Mouse (Mus musculus) hindbrain, postnatal 0 days (tissue): ENCODE data around the gene Cux1. TPM values are rescaled to one million over a fixed set of nuclear protein-coding genes. Genes with fewer than 3 reads are reported as not detected.
A peak's percentile ranks its signal among the peaks of the same experiment; 100 is the strongest.

Source experiments
- ATAC-seq: fragments of 200-750 bp; cut with Nextera tagmentation; 2 replicates; pipeline ENCODE4 v1.8.0; 2017; ENCODE audit warnings: mild to moderate bottlenecking, moderate TSS enrichment, moderate library complexity
- DNase-seq: peaks from one replicate; pipeline ENCODE4 v3.0.0-alpha.2; 2015; ENCODE audit warnings: low spot score
- H3K27ac ChIP-seq: fragments of 300-500 bp; sonication (generic); 2 replicates; pipeline ENCODE4 v1.5.1; 2014; ENCODE audit warnings: mild to moderate bottlenecking
- H3K27me3 ChIP-seq: fragments of 300-500 bp; sonication (generic); 2 replicates; pipeline ENCODE4 v1.6.1; 2014; ENCODE audit warnings: low read length, mixed read lengths; ENCODE audit not compliant: insufficient read depth
- H3K36me3 ChIP-seq: fragments of 300-500 bp; sonication (generic); 2 replicates; pipeline ENCODE4 v1.6.1; 2014; ENCODE audit warnings: low read length, mixed read lengths; ENCODE audit not compliant: insufficient read depth
- H3K4me1 ChIP-seq: fragments of 300-500 bp; sonication (generic); 2 replicates; pipeline ENCODE4 v1.6.1; 2014; ENCODE audit warnings: antibody characterized with exemption, low read length, mixed read lengths; ENCODE audit not compliant: insufficient read depth
- H3K4me2 ChIP-seq: fragments of 300-500 bp; sonication (generic); 2 replicates; pipeline ENCODE4 v1.6.1; 2014; ENCODE audit warnings: low read depth, mild to moderate bottlenecking, low read length, moderate library complexity, mixed read lengths
- H3K4me3 ChIP-seq: fragments of 300-500 bp; sonication (generic); 2 replicates; pipeline ENCODE4 v1.5.1; 2014; ENCODE audit warnings: low read length
- H3K9ac ChIP-seq: fragments of 300-500 bp; sonication (generic); replicated peaks from 2 replicates; pipeline ENCODE4 v1.6.1; 2014; ENCODE audit warnings: mild to moderate bottlenecking, low read length, moderate library complexity, mixed read lengths
- H3K9me3 ChIP-seq: fragments of 300-500 bp; sonication (generic); 2 replicates; pipeline ENCODE4 v1.6.1; 2016; ENCODE audit warnings: low read length, mixed read lengths
- CTCF ChIP-seq: IDR thresholded peaks from 2 replicates; pipeline ENCODE4 v1.5.1; 2016; ENCODE audit warnings: antibody characterized with exemption, control low read depth, low read depth
- WGBS: fragments of 180-500 bp; shearing (Covaris S2); extraction: QIAGEN DNeasy Blood & Tissue Kit; methylation state at CpG from one replicate; pipeline ENCODE4 v1.1.7; 2014; 5-methylcytosine and 5-hydroxymethylcytosine counted together
- polyA plus RNA-seq: library from polyadenylated mRNA; unstranded; fragments of >200 nt; fragmentation: Nextera tagmentation; extraction: Ambion mirVana; gene quantifications from 2 replicates; pipeline ENCODE4 v1.2.1, GENCODE M21; 2015
- total RNA-seq: library from RNA; depleted of rRNA; stranded (reverse); fragments of >200 nt; gene quantifications from 2 replicates; pipeline ENCODE4 v1.2.3, GENCODE M21; 2014

Gene Cux1
- total and polyA plus RNA-seq, 2 experiments from 2014 or later = 86.3 to 137 TPM

GRCm38 (mm10) chr5:136334780-136335179, 232.5 kb downstream of the Cux1 start:
- H3K9me3 ChIP-seq = no peaks in the 10 kb centered on the region

GRCm38 (mm10) chr5:136334051-136334450, 233.2 kb downstream of the Cux1 start:
- Histone ChIP-seq H3K4me1 (no peaks in the 10 kb centered on the region), H3K27ac (no peak overlapping the region), H3K9me3 (no peaks in the 10 kb centered on the region), H3K4me3 (no peak overlapping the region), H3K4me2 (no peak overlapping the region), H3K36me3 (peaks cover 15% of the 10 kb centered on the region; the same call in 1 of the 2 replicates), H3K9ac (no peak overlapping the region), H3K27me3 (no peaks in the 10 kb centered on the region)
- DNase-seq (no peak), ATAC-seq (no peak)
- WGBS = 96% methylated on average over 1 of the region's 1 CpGs
- TF ChIP-seq CTCF = no peak

More at GRCm38 (mm10) chr5:136334780-136335179, 232.5 kb downstream of the Cux1 start:
- ATAC-seq (no peak), DNase-seq (no peak)
- peaks cover 17% of the 10 kb centered on the region; the same call in 1 of the 2 replicates for H3K36me3 ChIP-seq
- H3K9ac ChIP-seq = no peak overlapping the region
- H3K4me2 ChIP-seq = no peak overlapping the region
- no peak overlapping the region for H3K4me3 ChIP-seq
- no peak overlapping the region for H3K27ac ChIP-seq
- WGBS = 88% methylated on average over 4 of the region's 4 CpGs
- TF ChIP-seq CTCF = no peak
- no peaks in the 10 kb centered on the region for H3K27me3 ChIP-seq
- no peaks in the 10 kb centered on the region for H3K4me1 ChIP-seq

DNA sequence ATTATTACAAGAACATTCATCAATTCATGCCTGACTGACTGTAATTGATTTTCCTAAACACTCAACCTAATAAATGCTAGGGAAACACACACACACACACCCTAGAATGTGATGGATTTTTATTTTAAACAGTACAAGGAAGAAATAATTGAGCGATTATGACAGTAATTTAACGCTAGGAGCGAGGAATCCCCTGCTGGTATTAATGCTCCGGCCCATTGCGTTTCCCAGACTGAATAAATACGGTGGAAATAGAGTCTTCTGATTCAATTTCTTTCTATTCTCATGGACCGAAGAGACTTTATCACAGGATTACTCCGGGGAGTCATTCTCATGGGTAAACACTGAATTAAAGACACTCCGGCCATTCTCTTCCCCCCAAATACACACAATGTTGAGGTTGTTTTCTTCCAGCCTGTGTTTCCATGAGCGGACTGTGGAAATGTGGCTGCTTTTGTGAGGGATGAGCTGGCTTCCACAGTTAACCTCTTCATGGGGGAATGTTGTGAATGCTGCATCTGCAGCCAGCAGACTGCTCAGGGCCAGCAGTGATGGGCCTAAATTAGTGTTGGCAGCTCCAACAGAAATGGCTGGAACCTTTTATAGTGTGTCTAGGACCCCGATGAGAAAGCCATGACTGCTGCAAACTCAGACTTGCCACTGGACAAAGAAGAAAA, 234.4 kb downstream of the Cux1 start:
- no peaks in the 10 kb centered on the region for H3K9me3 ChIP-seq
- DNase-seq (peak; percentile 45), ATAC-seq (0 out of 2 replicates have a peak, but pooled peaks have one; percentile 32)
- H3K9ac ChIP-seq = no peak overlapping the region
- no peaks in the 10 kb centered on the region for H3K27me3 ChIP-seq
- 0 out of 2 replicates have a peak, but pooled peaks have one; percentile 8 for TF ChIP-seq CTCF
- 42% methylated on average over 11 of the region's 11 CpGs for WGBS
- H3K4me2 ChIP-seq = no peak overlapping the region
- peak overlapping the region; percentile 45 for H3K27ac ChIP-seq
- H3K36me3 ChIP-seq = peaks cover 6% of the 10 kb centered on the region; the same call in 1 of the 2 replicates
- H3K4me3 ChIP-seq = no peak overlapping the region
- no peaks in the 10 kb centered on the region for H3K4me1 ChIP-seq

- WGBS = 88% methylated on average over 2 of the region's 2 CpGs
- peaks cover 23% of the 10 kb centered on the region for H3K36me3 ChIP-seq
- H3K9ac ChIP-seq = no peak overlapping the region
- no peaks in the 10 kb centered on the region for H3K27me3 ChIP-seq
- no peak for ATAC-seq
- no peak overlapping the region for H3K4me2 ChIP-seq
- H3K4me3 ChIP-seq = no peak overlapping the region
- H3K27ac ChIP-seq = no peak overlapping the region
- DNase-seq = no peak
- H3K9me3 ChIP-seq = no peaks in the 10 kb centered on the region
- TF ChIP-seq CTCF = peak; percentile 40
- H3K4me1 ChIP-seq = no peaks in the 10 kb centered on the region
Measured at GRCm38 (mm10) chr5:136327736-136328135, 239.6 kb downstream of the Cux1 start.

DNA sequence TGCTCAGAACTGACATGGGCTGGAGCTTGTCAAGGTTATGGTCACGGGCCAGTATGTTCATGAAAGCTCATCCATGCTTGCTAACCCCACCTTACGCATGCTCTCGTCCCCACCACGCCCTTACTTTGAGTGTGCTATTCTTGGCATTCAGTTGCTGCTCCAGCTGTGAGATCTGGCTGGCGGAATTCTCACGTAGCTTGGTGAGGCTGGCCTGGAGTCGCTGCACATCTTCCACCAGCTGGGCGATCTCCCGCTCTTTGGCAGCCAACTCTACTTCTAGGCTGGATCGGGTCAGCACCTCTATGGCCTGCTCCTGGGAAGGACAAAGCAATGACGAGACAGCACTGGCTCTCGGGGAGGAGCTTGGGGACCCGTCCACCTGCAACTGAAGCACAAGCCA, 240.7 kb downstream of the Cux1 start:
- Histone ChIP-seq H3K9me3 (no peaks in the 10 kb centered on the region), H3K4me1 (no peaks in the 10 kb centered on the region), H3K36me3 (peaks cover 23% of the 10 kb centered on the region), H3K27ac (no peak overlapping the region), H3K4me2 (no peak overlapping the region), H3K27me3 (no peaks in the 10 kb centered on the region), H3K9ac (no peak overlapping the region), H3K4me3 (no peak overlapping the region)
- DNase-seq (no peak), ATAC-seq (no peak)
- 86% methylated on average over 13 of the region's 13 CpGs for WGBS
- TF ChIP-seq CTCF = no peak

DNA sequence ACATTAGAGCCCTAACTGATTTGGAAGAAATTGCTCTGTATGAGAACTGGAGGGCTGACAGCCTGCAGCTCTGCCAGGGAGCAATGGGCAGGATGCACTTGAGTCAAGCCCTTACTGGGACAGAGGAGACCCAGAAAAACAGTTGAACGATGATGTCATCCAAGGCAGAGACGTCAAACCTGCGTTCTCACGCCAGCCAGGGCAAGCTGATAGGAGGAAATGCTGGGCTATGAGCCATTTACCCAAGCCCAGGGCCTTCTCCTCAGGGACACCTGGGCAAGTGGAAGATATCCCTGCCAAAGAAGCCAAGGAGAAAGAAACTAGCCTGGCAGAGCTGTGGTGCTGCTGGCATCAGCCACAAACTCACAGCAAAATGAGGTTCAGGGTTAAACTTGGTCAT, 242.8 kb downstream of the Cux1 start:
- Histone ChIP-seq H3K9me3 (no peaks in the 10 kb centered on the region), H3K9ac (no peak overlapping the region), H3K4me1 (no peaks in the 10 kb centered on the region), H3K27me3 (no peaks in the 10 kb centered on the region), H3K27ac (no peak overlapping the region), H3K36me3 (peaks cover 26% of the 10 kb centered on the region), H3K4me3 (no peak overlapping the region), H3K4me2 (no peak overlapping the region)
- DNase-seq = no peak
- WGBS = 77% methylated on average over 4 of the region's 4 CpGs
- TF ChIP-seq CTCF = no peak
- ATAC-seq = no peak

GRCm38 (mm10) chr5:136321378-136321777, 245.9 kb downstream of the Cux1 start:
- H3K36me3 ChIP-seq = peaks cover 23% of the 10 kb centered on the region
- DNase-seq = peak; percentile 37
- no peaks in the 10 kb centered on the region for H3K27me3 ChIP-seq
- peak; percentile 56 for TF ChIP-seq CTCF
- H3K4me3 ChIP-seq = no peak overlapping the region
- H3K4me1 ChIP-seq = no peaks in the 10 kb centered on the region
- H3K4me2 ChIP-seq = no peak overlapping the region
- H3K9ac ChIP-seq = no peak overlapping the region
- no peak for ATAC-seq
- WGBS = 72% methylated on average over 6 of the region's 6 CpGs
- no peaks in the 10 kb centered on the region for H3K9me3 ChIP-seq
- no peak overlapping the region for H3K27ac ChIP-seq
